Mouse (Mus musculus) MEL (cell line): ENCODE data around the gene Arap1. TPM values are rescaled to one million over a fixed set of nuclear protein-coding genes. Genes with fewer than 3 reads are reported as not detected.

Experiments
- DNase-seq: peaks from one replicate; pipeline ENCODE4 v3.0.0; 2011; ENCODE audit warnings: low read depth, low spot score
- H3K27ac ChIP-seq: 2 replicates; pipeline ENCODE4 v1.5.1; 2012; ENCODE audit warnings: low read depth, mild to moderate bottlenecking, control low read depth, low read length, moderate library complexity; ENCODE audit not compliant: control insufficient read depth
- H3K27me3 ChIP-seq, 2 experiments: fragments of 150-350 bp in 1 of 2; sonication (generic) in 1 of 2; 2 replicates each; pipeline ENCODE4 v1.6.1; 2012; ENCODE audit warnings: low read length in 2 of 2, mild to moderate bottlenecking in 2 of 2, improper control_type of control experiment in 1 of 2, moderate library complexity in 1 of 2; ENCODE audit not compliant: insufficient read depth in 2 of 2, control insufficient read depth in 1 of 2
- H3K36me3 ChIP-seq, 2 experiments: 2 replicates each; pipeline ENCODE4 v1.6.1; 2012 to 2014; ENCODE audit warnings: low read length in 2 of 2, improper control_type of control experiment in 1 of 2, inconsistent platforms in 1 of 2, mild to moderate bottlenecking in 1 of 2; ENCODE audit not compliant: insufficient read depth in 2 of 2, control insufficient read depth in 1 of 2
- H3K4me1 ChIP-seq, 2 experiments: fragments of 150-350 bp in 1 of 2; sonication (generic) in 1 of 2; 2 replicates each; pipeline ENCODE4 v1.6.1; 2012; ENCODE audit warnings: low read length in 2 of 2, improper control_type of control experiment in 1 of 2, mild to moderate bottlenecking in 1 of 2; ENCODE audit not compliant: insufficient read depth in 2 of 2, control insufficient read depth in 1 of 2
- H3K4me3 ChIP-seq, 2 experiments: fragments of 150-350 bp in 1 of 2; sonication (generic) in 1 of 2; 2 replicates each; pipeline ENCODE4 v1.5.1; 2012; ENCODE audit warnings: low read depth in 2 of 2, low read length in 2 of 2, mild to moderate bottlenecking in 2 of 2, moderate library complexity in 2 of 2, control low read depth in 1 of 2, improper control_type of control experiment in 1 of 2; ENCODE audit not compliant: control insufficient read depth in 1 of 2, insufficient read depth in 1 of 2
- H3K79me2 ChIP-seq: 2 replicates; pipeline ENCODE4 v1.6.1; 2012; ENCODE audit warnings: mild to moderate bottlenecking, low read length, moderate library complexity; ENCODE audit not compliant: control insufficient read depth, poor library complexity, insufficient read depth
- H3K9ac ChIP-seq: 2 replicates; pipeline ENCODE4 v1.6.1; 2012; ENCODE audit warnings: low read depth, mild to moderate bottlenecking, control low read depth, low read length, moderate library complexity; ENCODE audit not compliant: control insufficient read depth, poor library complexity, severe bottlenecking
- H3K9me3 ChIP-seq: fragments of 150-350 bp; sonication (generic); replicated peaks from 2 replicates; pipeline ENCODE4 v1.6.1; 2012; ENCODE audit warnings: mild to moderate bottlenecking, low read length, improper control_type of control experiment, moderate library complexity; ENCODE audit not compliant: insufficient read depth
- CHD1 ChIP-seq: IDR thresholded peaks from 2 replicates; pipeline ENCODE4 v1.6.1; 2012; ENCODE audit warnings: low read depth, mild to moderate bottlenecking, inconsistent platforms, low read length, improper control_type of control experiment
- ELF1 ChIP-seq: IDR thresholded peaks from 2 replicates; pipeline ENCODE4 v1.6.1; 2014; ENCODE audit warnings: low read depth, mild to moderate bottlenecking, inconsistent platforms, low read length, improper control_type of control experiment, moderate library complexity
- ETS1 ChIP-seq: IDR thresholded peaks from 2 replicates; pipeline ENCODE4 v1.6.1; 2012; ENCODE audit warnings: low read depth, mild to moderate bottlenecking, inconsistent platforms, low read length, improper control_type of control experiment, moderate library complexity
- JUND ChIP-seq: IDR thresholded peaks from 2 replicates; pipeline ENCODE4 v1.6.1; 2011; ENCODE audit warnings: low read depth, mild to moderate bottlenecking, improper control_type of control experiment, low read length
- MAZ ChIP-seq: IDR thresholded peaks from 2 replicates; pipeline ENCODE4 v1.6.1; 2012; ENCODE audit warnings: low read depth, mild to moderate bottlenecking, inconsistent platforms, low read length, improper control_type of control experiment
- MXI1 ChIP-seq: IDR thresholded peaks from 2 replicates; pipeline ENCODE4 v1.6.1; 2011; ENCODE audit warnings: mild to moderate bottlenecking, low read depth, low read length, improper control_type of control experiment
- MYC ChIP-seq: IDR thresholded peaks from 2 replicates; pipeline ENCODE4 v1.6.1; 2011; ENCODE audit warnings: low read depth, mild to moderate bottlenecking, low read length, improper control_type of control experiment, moderate library complexity
- POLR2A ChIP-seq, 2 experiments: IDR thresholded peaks; 2 replicates each; pipeline ENCODE4 v1.6.1; 2011 to 2012; ENCODE audit warnings: low read length in 2 of 2, mild to moderate bottlenecking in 2 of 2, control low read depth in 1 of 2, improper control_type of control experiment in 1 of 2, low read depth in 1 of 2, moderate library complexity in 1 of 2; ENCODE audit not compliant: control insufficient read depth in 1 of 2, insufficient read depth in 1 of 2, poor library complexity in 1 of 2
- ZMIZ1 ChIP-seq: IDR thresholded peaks from 2 replicates; pipeline ENCODE4 v1.6.1; 2012; ENCODE audit warnings: low read depth, mild to moderate bottlenecking, inconsistent platforms, low read length, improper control_type of control experiment, moderate library complexity
- polyA plus RNA-seq, 2 experiments: library from polyadenylated mRNA; stranded (reverse) in 1 of 2; unstranded in 1 of 2; fragments of >175 nt in 1 of 2; fragments of >200 nt in 1 of 2; gene quantifications; 2 replicates each; pipeline versions ENCODE4 v1.2.1 to v1.2.4; 2012; ENCODE audit warnings: low replicate concordance in 2 of 2, low read depth in 1 of 2; ENCODE audit not compliant: insufficient read length in 2 of 2, insufficient read depth in 1 of 2, missing spikeins in 1 of 2
- total RNA-seq: library from RNA; depleted of rRNA; stranded (reverse); fragments of 300-350 nt; gene quantifications from 2 replicates; pipeline ENCODE4 v1.2.3, GENCODE M21; 2012; rRNA removed

Arap1 gene
- total and polyA plus RNA-seq, 3 experiments: 13.6 to 27.1 TPM; not detected in 1

DNA sequence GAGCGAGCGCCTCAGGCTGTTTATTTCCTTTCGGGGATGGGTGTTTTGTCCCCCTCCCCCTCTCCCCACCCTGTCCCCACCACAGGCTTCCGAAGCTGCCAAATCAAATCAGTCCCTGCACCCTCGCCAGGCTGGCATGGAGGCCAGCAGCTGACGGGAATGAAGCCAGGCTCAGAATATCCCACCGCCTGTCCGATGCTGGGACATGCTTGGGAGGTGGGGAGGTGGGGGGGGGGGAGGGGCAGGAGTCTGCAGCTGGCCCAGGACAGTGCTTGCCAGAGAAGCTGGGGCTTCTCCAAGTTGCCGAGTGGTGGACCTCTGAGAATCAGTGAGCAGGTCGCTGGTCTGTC lies 112.7 kb downstream of the Arap1 start:
- H3K36me3 ChIP-seq: no peaks in the 10 kb centered on the region
- DNase-seq: no peak
- H3K27ac ChIP-seq: no peak overlapping the region
- H3K79me2 ChIP-seq: no peaks in the 10 kb centered on the region
- no peaks in the 10 kb centered on the region for H3K9me3 ChIP-seq
- H3K4me3 ChIP-seq: no peak overlapping the region
- no peaks in the 10 kb centered on the region for H3K4me1 ChIP-seq
- H3K27me3 ChIP-seq: no peaks in the 10 kb centered on the region; a peak in 1 of 4 replicates
- TF ChIP-seq MXI1 (no peak), MYC (no peak), ZMIZ1 (no peak)
- no peak overlapping the region for H3K9ac ChIP-seq

DNA sequence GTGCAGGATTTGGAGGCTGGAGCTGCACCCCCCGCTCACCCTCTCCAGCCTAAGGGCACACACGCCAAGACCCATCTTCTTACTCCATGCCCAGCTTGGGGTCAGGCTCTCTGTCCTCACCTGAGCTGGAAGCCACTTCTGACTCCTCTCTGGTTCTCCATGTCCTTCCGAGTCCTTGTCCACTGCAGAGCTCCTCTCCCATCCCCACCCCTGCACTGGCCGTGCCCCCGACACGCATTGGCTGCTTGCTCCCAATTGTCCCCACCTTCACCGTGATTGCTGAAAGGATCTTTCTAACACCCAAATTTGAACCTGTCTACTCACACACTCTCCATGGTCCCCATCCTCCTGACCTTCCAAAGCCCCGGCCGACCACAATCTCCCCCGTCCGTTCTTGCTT lies 113.7 kb downstream of the Arap1 start:
- Histone ChIP-seq H3K4me3 (no peak overlapping the region), H3K79me2 (no peaks in the 10 kb centered on the region), H3K4me1 (no peaks in the 10 kb centered on the region), H3K36me3 (no peaks in the 10 kb centered on the region), H3K27ac (no peak overlapping the region), H3K27me3 (peaks cover 0 to 1% of the 10 kb centered on the region in 2 experiments; a peak in 1 of 4 replicates), H3K9ac (no peak overlapping the region), H3K9me3 (no peaks in the 10 kb centered on the region)
- no peak for DNase-seq
- TF ChIP-seq ZMIZ1: no peak
- TF ChIP-seq MXI1: no peak
- no peak for TF ChIP-seq JUND
- TF ChIP-seq MAZ: no peak
- TF ChIP-seq ETS1: no peak
- no peak for TF ChIP-seq ELF1
- no peak for TF ChIP-seq POLR2A (IDR thresholded peaks at IDR 0.05; ENCODE audit: control insufficient read depth in 1 of 2, insufficient read depth in 1 of 2, low read depth in 1 of 2, low read length in 2 of 2, poor library complexity in 1 of 2)
- TF ChIP-seq CHD1: no peak

Other genes starting within 250 kb of the Arap1 start
- gene Atg16l2, start 45.8 kb upstream of the Arap1 start, total RNA-seq: 7.1 and 7.9 TPM in 2 replicates
- 1 to 10 TPM in 1 of 2 experiments, not detected in 1; 8.8 TPM for gene Atg16l2, start 45.8 kb upstream of the Arap1 start, polyA plus RNA-seq
- 6.6 and 9.3 TPM in 2 replicates for gene Stard10, start 31.0 kb upstream of the Arap1 start, total RNA-seq
- gene Stard10, start 31.0 kb upstream of the Arap1 start, polyA plus RNA-seq: 10 to 100 TPM in 1 of 2 experiments, not detected in 1; 17.9 TPM
- gene Gm45837, start 62.8 kb downstream of the Arap1 start, total RNA-seq: not detected in 2 replicates
- 1 to 10 TPM in 1 of 2 experiments, not detected in 1; 1.2 TPM for gene Gm45837, start 62.8 kb downstream of the Arap1 start, polyA plus RNA-seq
- 0.59 and 0.62 TPM in 2 replicates for gene Pde2a, start 73.6 kb downstream of the Arap1 start, total RNA-seq
- under 1 TPM in 1 of 2 experiments, not detected in 1; 0.11 TPM for gene Pde2a, start 73.6 kb downstream of the Arap1 start, polyA plus RNA-seq
- not detected in 2 replicates for gene Art2b, start 237.5 kb downstream of the Arap1 start, total RNA-seq
- gene Art2b, start 237.5 kb downstream of the Arap1 start, polyA plus RNA-seq: not detected